Mouse (Mus musculus) ES-Bruce4 (cell line): ENCODE measurements around the gene Nudt3.

Source experiments
- CTCF ChIP-seq: IDR thresholded peaks from one replicate; pipeline ENCODE4 v1.8.1; 2011; ENCODE audit warnings: low read depth, low read length
- EP300 ChIP-seq: IDR thresholded peaks from 2 replicates; pipeline ENCODE4 v1.6.1; 2011; ENCODE audit warnings: low read depth, low read length; ENCODE audit not compliant: insufficient read depth
- POLR2A ChIP-seq: IDR thresholded peaks from one replicate; pipeline ENCODE4 v1.8.1; 2011; ENCODE audit warnings: low read length; ENCODE audit not compliant: insufficient read depth

DNA sequence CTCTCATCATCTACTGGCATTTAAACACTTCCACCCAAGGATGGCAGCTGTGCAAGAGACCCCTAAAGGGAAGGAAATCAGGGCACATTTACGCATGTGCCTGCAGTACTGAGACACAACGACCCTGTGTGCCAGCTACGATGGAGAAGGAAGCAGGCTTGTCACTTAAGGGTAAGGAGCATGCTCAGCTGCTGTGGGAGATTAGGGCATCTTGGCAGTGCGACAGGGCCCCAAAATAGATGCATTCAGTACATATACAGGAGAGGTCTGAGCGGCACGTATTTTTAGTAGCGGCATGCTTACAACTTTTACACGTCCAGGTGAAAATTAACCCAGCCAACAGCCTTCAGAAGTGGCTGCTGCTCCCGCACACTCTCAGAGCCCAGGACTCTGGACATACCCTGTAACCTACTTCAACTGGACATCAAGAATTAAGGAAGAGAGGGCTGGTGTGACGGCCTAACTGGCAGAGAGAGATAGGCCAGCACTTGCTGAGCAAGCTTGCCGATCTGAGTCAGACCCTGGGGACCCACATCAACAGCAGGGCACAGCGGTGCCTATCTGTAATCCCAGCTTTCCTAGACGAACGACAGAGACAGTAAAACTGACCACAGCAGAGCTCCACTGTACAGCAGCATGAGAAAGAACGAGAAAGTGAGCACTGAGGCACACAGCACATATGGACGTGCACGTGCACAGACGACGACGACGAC is 19.6 kb downstream of the Nudt3 start:
- TF ChIP-seq CTCF (no peak), EP300 (no peak), POLR2A (no peak)
